Mouse (Mus musculus) midbrain, embryonic 10.5 days (tissue): Measurements from ENCODE around the gene C330021F23Rik. TPM values are rescaled to one million over a fixed set of nuclear protein-coding genes. Genes with fewer than 3 reads are reported as not detected.

Source experiments
- DNase-seq: peaks from one replicate; pipeline ENCODE4 v3.0.0-alpha.2; 2017; ENCODE audit warnings: low spot score
- H3K27ac ChIP-seq: fragments of 300-500 bp; sonication (generic); replicated peaks from 2 replicates; pipeline ENCODE4 v1.5.1; 2016; ENCODE audit warnings: mild to moderate bottlenecking
- H3K27me3 ChIP-seq: fragments of 300-500 bp; sonication (generic); 2 replicates; pipeline ENCODE4 v1.6.1; 2016; ENCODE audit warnings: low read depth, mild to moderate bottlenecking; ENCODE audit not compliant: poor library complexity, severe bottlenecking
- H3K36me3 ChIP-seq: fragments of 300-500 bp; sonication (generic); 2 replicates; pipeline ENCODE4 v1.6.1; 2016; ENCODE audit warnings: mild to moderate bottlenecking, moderate library complexity
- H3K4me1 ChIP-seq: fragments of 300-500 bp; sonication (generic); 2 replicates; pipeline ENCODE4 v1.6.1; 2016
- H3K4me3 ChIP-seq: fragments of 300-500 bp; sonication (generic); 2 replicates; pipeline ENCODE4 v1.5.1; 2016; ENCODE audit warnings: mild to moderate bottlenecking, moderate library complexity
- H3K9me3 ChIP-seq: fragments of 300-500 bp; sonication (generic); replicated peaks from 2 replicates; pipeline ENCODE4 v1.6.1; 2016; ENCODE audit warnings: mild to moderate bottlenecking
- WGBS: fragments of 180-500 bp; shearing (Covaris S2); methylation state at CpG from one replicate; pipeline ENCODE4 v1.1.7; 2016; 5-methylcytosine and 5-hydroxymethylcytosine counted together
- polyA plus RNA-seq: library from polyadenylated mRNA; unstranded; fragments of >200 nt; fragmentation: Nextera tagmentation; extraction: Ambion mirVana; gene quantifications from 2 replicates; pipeline ENCODE4 v1.2.1, GENCODE M21; 2016

C330021F23Rik gene
- polyA plus RNA-seq, 1 experiment from 2014 or later: 11.2 TPM

DNA sequence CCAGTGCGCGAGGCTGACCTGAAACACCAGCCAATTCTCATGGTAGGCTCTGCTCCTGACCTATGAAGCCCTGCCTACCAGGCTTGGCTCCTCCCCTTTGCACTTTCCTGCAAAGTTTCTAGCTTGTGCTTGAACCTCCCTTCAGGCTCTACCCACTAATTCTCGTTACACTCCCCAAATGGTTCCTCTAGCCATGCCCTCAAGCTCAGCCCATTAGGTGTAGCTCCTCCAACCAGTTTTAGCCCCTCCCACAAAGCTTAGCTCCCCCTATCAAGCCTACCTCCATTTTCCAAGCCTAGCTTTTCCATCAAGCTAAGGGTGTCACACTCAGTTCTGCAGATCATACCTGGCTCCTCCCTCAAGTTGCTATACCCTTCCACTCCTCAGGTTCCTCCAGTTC, 30.3 kb downstream of the C330021F23Rik start:
- Histone ChIP-seq H3K27me3 (no peaks in the 10 kb centered on the region), H3K9me3 (no peaks in the 10 kb centered on the region), H3K4me1 (no peaks in the 10 kb centered on the region), H3K36me3 (peaks cover 51% of the 10 kb centered on the region), H3K27ac (no peak overlapping the region), H3K4me3 (no peak overlapping the region)
- no peak for DNase-seq
- 81% methylated on average over 3 of the region's 3 CpGs for WGBS

DNA sequence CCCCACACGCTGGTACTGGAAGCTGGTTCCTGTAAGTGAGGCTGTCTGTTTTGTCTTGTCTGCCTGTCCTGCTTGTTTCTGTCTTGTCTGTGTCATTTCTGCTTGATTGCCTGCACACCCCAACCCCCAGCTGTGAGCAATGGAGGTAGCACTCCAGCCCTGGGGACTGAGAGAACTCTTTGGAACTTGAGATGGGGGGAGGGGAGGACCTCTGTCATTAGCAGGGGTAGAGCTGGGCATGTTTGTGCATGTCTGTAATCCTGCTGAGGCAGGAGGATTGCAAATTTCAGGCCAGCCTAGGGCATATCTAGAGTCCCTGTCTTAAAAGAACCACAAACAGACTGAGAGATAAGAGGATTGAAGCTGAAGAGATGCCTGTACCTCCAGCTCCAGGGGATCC, 31.4 kb downstream of the C330021F23Rik start:
- Histone ChIP-seq H3K9me3 (no peaks in the 10 kb centered on the region), H3K27ac (no peak overlapping the region), H3K4me3 (no peak overlapping the region), H3K27me3 (no peaks in the 10 kb centered on the region), H3K4me1 (no peaks in the 10 kb centered on the region), H3K36me3 (peaks cover 63% of the 10 kb centered on the region)
- 69% methylated on average over 1 of the region's 1 CpGs for WGBS
- no peak for DNase-seq

GRCm38 (mm10) chr8:3600401-3600800, 32.6 kb downstream of the C330021F23Rik start:
- no peak overlapping the region for H3K27ac ChIP-seq
- no peak for DNase-seq
- peaks cover 74% of the 10 kb centered on the region for H3K36me3 ChIP-seq
- no peaks in the 10 kb centered on the region for H3K27me3 ChIP-seq
- H3K9me3 ChIP-seq: no peaks in the 10 kb centered on the region
- WGBS: 96% methylated on average over 6 of the region's 6 CpGs
- H3K4me1 ChIP-seq: no peaks in the 10 kb centered on the region
- no peak overlapping the region for H3K4me3 ChIP-seq

- Histone ChIP-seq H3K4me3 (no peak overlapping the region), H3K36me3 (peaks cover 95% of the 10 kb centered on the region), H3K27me3 (no peaks in the 10 kb centered on the region), H3K27ac (no peak overlapping the region), H3K9me3 (no peaks in the 10 kb centered on the region), H3K4me1 (no peaks in the 10 kb centered on the region)
- WGBS: 79% methylated on average over 13 of the region's 13 CpGs
- DNase-seq: no peak
These were observed 35.6 kb downstream of the C330021F23Rik start for GRCm38 (mm10) chr8:3603439-3603838.

DNA sequence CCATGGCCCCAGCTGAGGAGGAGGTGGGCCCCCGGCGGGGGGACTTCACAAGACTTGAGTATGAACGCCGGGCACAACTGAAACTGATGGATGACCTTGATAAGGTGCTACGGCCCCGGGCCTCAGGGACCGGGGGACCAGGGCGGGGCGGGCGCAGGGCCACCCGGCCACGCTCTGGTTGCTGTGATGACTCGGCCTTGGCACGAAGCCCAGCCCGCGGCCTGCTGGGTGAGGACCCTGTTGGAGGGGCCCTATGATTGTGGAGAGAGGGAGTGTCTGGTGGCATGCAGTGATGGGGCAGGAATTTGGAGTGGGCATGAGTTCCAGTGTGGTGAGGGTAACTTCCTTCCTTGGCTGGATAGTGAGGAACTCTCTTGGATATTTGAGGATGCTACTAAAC, 38.8 kb downstream of the C330021F23Rik start:
- Histone ChIP-seq H3K9me3 (no peaks in the 10 kb centered on the region), H3K27me3 (no peaks in the 10 kb centered on the region), H3K27ac (no peak overlapping the region), H3K36me3 (peaks cover 99% of the 10 kb centered on the region), H3K4me3 (no peak overlapping the region), H3K4me1 (no peaks in the 10 kb centered on the region)
- WGBS: 95% methylated on average over 16 of the region's 16 CpGs
- no peak for DNase-seq

DNA sequence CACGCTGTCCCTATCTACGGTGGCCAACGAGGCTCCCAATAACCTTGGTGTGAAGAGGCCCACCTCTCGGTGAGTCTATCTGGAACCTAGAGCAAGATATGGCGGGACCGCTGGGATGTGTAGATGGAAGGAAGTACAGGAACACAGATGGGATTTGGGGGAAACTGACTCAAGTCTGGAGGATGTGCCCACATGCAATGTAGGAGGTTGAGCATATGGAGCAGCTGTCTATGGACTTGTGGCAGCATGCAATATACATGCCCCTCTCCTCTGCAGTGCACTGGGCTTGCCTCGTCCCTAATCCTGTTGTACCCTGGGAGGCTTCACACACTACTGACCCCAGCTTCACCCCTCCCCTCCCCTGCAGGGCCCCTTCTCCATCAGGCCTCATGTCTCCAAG, 40.0 kb downstream of the C330021F23Rik start:
- Histone ChIP-seq H3K27ac (no peak overlapping the region), H3K4me3 (no peak overlapping the region), H3K9me3 (no peaks in the 10 kb centered on the region), H3K4me1 (no peaks in the 10 kb centered on the region), H3K27me3 (no peaks in the 10 kb centered on the region), H3K36me3 (peaks cover 99% of the 10 kb centered on the region)
- DNase-seq: no peak
- WGBS: 86% methylated on average over 7 of the region's 7 CpGs

DNA sequence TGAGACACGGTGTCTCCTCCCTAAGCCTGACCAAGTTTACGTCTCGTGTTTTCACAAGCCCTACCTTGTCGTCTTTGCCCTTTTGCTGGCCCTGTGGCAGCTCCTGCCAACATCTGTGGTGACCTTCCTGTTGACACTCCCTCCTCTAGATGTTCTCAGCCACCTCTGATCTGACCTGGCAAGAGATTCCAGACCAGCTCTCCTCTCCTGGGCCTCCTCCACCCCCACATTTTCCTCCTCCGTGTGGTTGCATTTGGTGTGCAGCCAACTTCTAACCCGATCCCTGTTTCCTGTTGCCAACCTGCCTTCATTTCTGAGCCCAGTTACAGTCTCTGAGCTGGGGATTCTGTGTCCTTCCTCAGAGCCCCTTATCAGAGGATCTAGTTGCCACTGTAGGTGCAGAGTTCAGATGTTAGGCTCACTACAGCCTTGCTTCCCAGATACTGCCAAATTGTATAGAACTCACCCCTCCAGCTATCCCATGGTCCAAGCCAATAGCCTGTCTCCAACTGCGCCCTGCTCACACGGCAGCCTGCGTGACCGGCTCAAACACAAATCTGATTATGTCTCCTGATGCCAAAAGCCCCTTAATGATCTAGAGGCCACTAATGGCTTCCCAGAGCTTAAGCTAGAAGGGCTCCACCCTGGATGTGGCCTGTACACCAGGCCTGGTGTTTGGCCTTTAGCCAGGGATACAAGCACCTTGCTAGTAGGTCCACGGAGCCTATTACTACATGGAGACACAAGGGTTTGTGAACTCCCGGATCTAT, 41.4 kb downstream of the C330021F23Rik start:
- Histone ChIP-seq H3K4me3 (no peak overlapping the region), H3K4me1 (no peaks in the 10 kb centered on the region), H3K27me3 (no peaks in the 10 kb centered on the region), H3K36me3 (peaks cover 99% of the 10 kb centered on the region), H3K9me3 (no peaks in the 10 kb centered on the region), H3K27ac (no peak overlapping the region)
- no peak for DNase-seq
- WGBS: 89% methylated on average over 12 of the region's 12 CpGs

DNA sequence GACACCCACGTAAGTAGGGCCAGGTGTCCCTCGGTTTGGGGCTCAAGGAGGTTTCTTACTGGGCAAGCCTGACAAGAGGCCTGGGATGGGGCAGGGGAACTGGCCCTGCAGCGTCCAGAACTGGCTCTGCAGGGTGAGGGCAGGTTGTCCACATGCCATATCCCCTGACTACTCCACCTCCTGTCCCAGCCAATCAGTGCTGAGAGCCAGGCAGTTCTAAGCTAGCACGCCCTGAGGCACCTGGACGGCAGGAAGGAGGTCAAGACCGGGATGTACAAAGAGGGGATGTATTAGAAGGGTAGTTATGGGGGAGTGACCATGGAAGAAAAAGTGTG, 42.0 kb downstream of the C330021F23Rik start:
- Histone ChIP-seq H3K27me3 (no peaks in the 10 kb centered on the region), H3K36me3 (peaks cover 99% of the 10 kb centered on the region), H3K4me1 (no peaks in the 10 kb centered on the region), H3K27ac (no peak overlapping the region), H3K4me3 (no peak overlapping the region), H3K9me3 (no peaks in the 10 kb centered on the region)
- 88% methylated on average over 6 of the region's 6 CpGs for WGBS
- DNase-seq: no peak

- H3K9me3 ChIP-seq: no peaks in the 10 kb centered on the region
- peak within 1 kb of the TSS; percentile 82 for H3K27ac ChIP-seq
- DNase-seq: peak; percentile 100
- peaks cover 20% of the 10 kb centered on the region for H3K4me1 ChIP-seq
- under 1% methylated on average over 37 of the region's 37 CpGs for WGBS
- H3K36me3 ChIP-seq: peaks cover 24% of the 10 kb centered on the region
- no peaks in the 10 kb centered on the region for H3K27me3 ChIP-seq
- H3K4me3 ChIP-seq: peak within 1 kb of the TSS; percentile 75
These were observed 53.6 kb downstream of the C330021F23Rik start, which contains the start of the genes Xab2 and Pet100 for GRCm38 (mm10) chr8:3621199-3621970. Xab2 (minus strand) TSS chr8:3621316. Pet100 (plus strand) TSS chr8:3621548.

GRCm38 (mm10) chr8:3622119-3622518, 54.3 kb downstream of the C330021F23Rik start:
- 77% methylated on average over 8 of the region's 8 CpGs for WGBS

GRCm38 (mm10) chr8:3625445-3625844, 57.7 kb downstream of the C330021F23Rik start, which contains the start of gene Pcp2:
Pcp2 (minus strand) TSS chr8:3625545.
- Histone ChIP-seq H3K27ac (no peak within 1 kb of the TSS), H3K9me3 (no peaks in the 10 kb centered on the region), H3K4me3 (no peak within 1 kb of the TSS), H3K4me1 (peaks cover 10% of the 10 kb centered on the region), H3K27me3 (peaks cover 17% of the 10 kb centered on the region), H3K36me3 (no peaks in the 10 kb centered on the region; the same call in 1 of the 2 replicates)
- WGBS: 67% methylated on average over 1 of the region's 1 CpGs
- no peak for DNase-seq

More at GRCm38 (mm10) chr8:3622119-3622518, 54.3 kb downstream of the C330021F23Rik start:
- peaks cover 20% of the 10 kb centered on the region for H3K4me1 ChIP-seq
- H3K27ac ChIP-seq: 0 out of 2 replicates have a peak overlapping the region, but pooled peaks have one; percentile 82
- H3K9me3 ChIP-seq: no peaks in the 10 kb centered on the region
- no peaks in the 10 kb centered on the region for H3K27me3 ChIP-seq
- peak overlapping the region; percentile 75 for H3K4me3 ChIP-seq
- no peak for DNase-seq
- peaks cover 18% of the 10 kb centered on the region for H3K36me3 ChIP-seq

GRCm38 (mm10) chr8:3626971-3627370, 59.2 kb downstream of the C330021F23Rik start:
- no peaks in the 10 kb centered on the region; the same call in 1 of the 2 replicates for H3K36me3 ChIP-seq
- 69% methylated on average over 5 of the region's 5 CpGs for WGBS
- no peak for DNase-seq
- H3K27ac ChIP-seq: no peak overlapping the region
- peaks cover 17% of the 10 kb centered on the region for H3K27me3 ChIP-seq
- H3K9me3 ChIP-seq: no peaks in the 10 kb centered on the region
- peaks cover 18% of the 10 kb centered on the region for H3K4me1 ChIP-seq
- no peak overlapping the region for H3K4me3 ChIP-seq

GRCm38 (mm10) chr8:3628014-3628413, 60.2 kb downstream of the C330021F23Rik start:
- H3K36me3 ChIP-seq: no peaks in the 10 kb centered on the region; the same call in 1 of the 2 replicates
- H3K27ac ChIP-seq: no peak overlapping the region
- H3K27me3 ChIP-seq: peaks cover 17% of the 10 kb centered on the region
- no peaks in the 10 kb centered on the region for H3K9me3 ChIP-seq
- WGBS: 28% methylated on average over 5 of the region's 5 CpGs
- DNase-seq: no peak
- no peak overlapping the region for H3K4me3 ChIP-seq
- peaks cover 13% of the 10 kb centered on the region for H3K4me1 ChIP-seq
